Mouse (Mus musculus) hindbrain, postnatal 0 days (tissue): ENCODE measurements around the gene Polh. TPM values are rescaled to one million over a fixed set of nuclear protein-coding genes. Genes with fewer than 3 reads are reported as not detected.

Experiments
- ATAC-seq: fragments of 200-750 bp; cut with Nextera tagmentation; 2 replicates; pipeline ENCODE4 v1.8.0; 2017; ENCODE audit warnings: mild to moderate bottlenecking, moderate TSS enrichment, moderate library complexity
- DNase-seq: peaks from one replicate; pipeline ENCODE4 v3.0.0-alpha.2; 2015; ENCODE audit warnings: low spot score
- H3K27ac ChIP-seq: fragments of 300-500 bp; sonication (generic); 2 replicates; pipeline ENCODE4 v1.5.1; 2014; ENCODE audit warnings: mild to moderate bottlenecking
- H3K27me3 ChIP-seq: fragments of 300-500 bp; sonication (generic); 2 replicates; pipeline ENCODE4 v1.6.1; 2014; ENCODE audit warnings: low read length, mixed read lengths; ENCODE audit not compliant: insufficient read depth
- H3K36me3 ChIP-seq: fragments of 300-500 bp; sonication (generic); 2 replicates; pipeline ENCODE4 v1.6.1; 2014; ENCODE audit warnings: low read length, mixed read lengths; ENCODE audit not compliant: insufficient read depth
- H3K4me1 ChIP-seq: fragments of 300-500 bp; sonication (generic); 2 replicates; pipeline ENCODE4 v1.6.1; 2014; ENCODE audit warnings: antibody characterized with exemption, low read length, mixed read lengths; ENCODE audit not compliant: insufficient read depth
- H3K4me2 ChIP-seq: fragments of 300-500 bp; sonication (generic); 2 replicates; pipeline ENCODE4 v1.6.1; 2014; ENCODE audit warnings: low read depth, mild to moderate bottlenecking, low read length, moderate library complexity, mixed read lengths
- H3K4me3 ChIP-seq: fragments of 300-500 bp; sonication (generic); 2 replicates; pipeline ENCODE4 v1.5.1; 2014; ENCODE audit warnings: low read length
- H3K9ac ChIP-seq: fragments of 300-500 bp; sonication (generic); replicated peaks from 2 replicates; pipeline ENCODE4 v1.6.1; 2014; ENCODE audit warnings: mild to moderate bottlenecking, low read length, moderate library complexity, mixed read lengths
- H3K9me3 ChIP-seq: fragments of 300-500 bp; sonication (generic); 2 replicates; pipeline ENCODE4 v1.6.1; 2016; ENCODE audit warnings: low read length, mixed read lengths
- CTCF ChIP-seq: IDR thresholded peaks from 2 replicates; pipeline ENCODE4 v1.5.1; 2016; ENCODE audit warnings: antibody characterized with exemption, control low read depth, low read depth
- WGBS: fragments of 180-500 bp; shearing (Covaris S2); extraction: QIAGEN DNeasy Blood & Tissue Kit; methylation state at CpG from one replicate; pipeline ENCODE4 v1.1.7; 2014; 5-methylcytosine and 5-hydroxymethylcytosine counted together
- polyA plus RNA-seq: library from polyadenylated mRNA; unstranded; fragments of >200 nt; fragmentation: Nextera tagmentation; extraction: Ambion mirVana; gene quantifications from 2 replicates; pipeline ENCODE4 v1.2.1, GENCODE M21; 2015
- total RNA-seq: library from RNA; depleted of rRNA; stranded (reverse); fragments of >200 nt; gene quantifications from 2 replicates; pipeline ENCODE4 v1.2.3, GENCODE M21; 2014; rRNA removed

The Polh gene
- total RNA-seq (9.7 and 10.5 TPM in 2 replicates), polyA plus RNA-seq (4.7 and 5.5 TPM in 2 replicates)

GRCm38 (mm10) chr17:46202421-46203071 lies at the start of gene Polh, which contains the start of gene Xpo5:
Gene Polh (minus strand): TSS chr17:46202645.
Gene Xpo5 (plus strand): TSS chr17:46202782.
- Histone ChIP-seq H3K4me3 (peak within 1 kb of the TSS; percentile 97), H3K9me3 (no peaks in the 10 kb centered on the region), H3K4me2 (peak within 1 kb of the TSS; percentile 89), H3K36me3 (peaks cover 20% of the 10 kb centered on the region), H3K27ac (peak within 1 kb of the TSS; percentile 84), H3K4me1 (peaks cover 15% of the 10 kb centered on the region), H3K9ac (peak within 1 kb of the TSS; percentile 82), H3K27me3 (no peaks in the 10 kb centered on the region)
- WGBS = under 1% methylated on average over 65 of the region's 66 CpGs
- peak; percentile 95 for ATAC-seq
- peak; percentile 98 for DNase-seq
- no peak; the same call in 1 of the 2 replicates for TF ChIP-seq CTCF

- Histone ChIP-seq H3K36me3 (peaks cover 28% of the 10 kb centered on the region), H3K4me2 (no peak overlapping the region), H3K9ac (no peak overlapping the region), H3K4me3 (no peak overlapping the region), H3K4me1 (peaks cover 27% of the 10 kb centered on the region), H3K27ac (no peak overlapping the region), H3K9me3 (no peaks in the 10 kb centered on the region), H3K27me3 (no peaks in the 10 kb centered on the region)
- peak; percentile 20; the same call in 1 of the 2 replicates for TF ChIP-seq CTCF
- DNase-seq (no peak), ATAC-seq (no peak)
- 79% methylated on average over 7 of the region's 7 CpGs for WGBS
These were observed 48.7 kb upstream of the Polh start for GRCm38 (mm10) chr17:46251174-46251573.

GRCm38 (mm10) chr17:46248189-46248522 lies 45.7 kb upstream of the Polh start:
- Histone ChIP-seq H3K4me3 (peak overlapping the region; percentile 91), H3K4me1 (peaks cover 14% of the 10 kb centered on the region), H3K4me2 (peak overlapping the region; percentile 83), H3K27ac (peak overlapping the region; percentile 89), H3K9ac (peak overlapping the region; percentile 98), H3K9me3 (no peaks in the 10 kb centered on the region), H3K36me3 (peaks cover 57% of the 10 kb centered on the region), H3K27me3 (no peaks in the 10 kb centered on the region)
- WGBS = 2% methylated on average over 37 of the region's 37 CpGs
- DNase-seq (no peak), ATAC-seq (no peak)
- TF ChIP-seq CTCF = no peak

- Histone ChIP-seq H3K36me3 (peaks cover 62% of the 10 kb centered on the region), H3K9me3 (no peaks in the 10 kb centered on the region), H3K4me3 (peak within 1 kb of the TSS; percentile 91), H3K27ac (peak within 1 kb of the TSS; percentile 89), H3K27me3 (no peaks in the 10 kb centered on the region), H3K9ac (peak within 1 kb of the TSS; percentile 98), H3K4me2 (peak within 1 kb of the TSS; percentile 83), H3K4me1 (peaks cover 14% of the 10 kb centered on the region)
- no peak for TF ChIP-seq CTCF
- under 1% methylated on average over 53 of the region's 53 CpGs for WGBS
- ATAC-seq (peak; percentile 95), DNase-seq (peak; percentile 98)
These were observed 45.2 kb upstream of the Polh start, which contains the start of the genes Polr1c and Yipf3 for GRCm38 (mm10) chr17:46247512-46248188. Gene Polr1c (minus strand): TSS chr17:46248054. Gene Yipf3 (plus strand): TSS chr17:46248080.

- H3K36me3 ChIP-seq = peaks cover 62% of the 10 kb centered on the region
- WGBS = 51% methylated on average over 10 of the region's 10 CpGs
These were observed 42.1 kb upstream of the Polh start for GRCm38 (mm10) chr17:46244579-46244978.

GRCm38 (mm10) chr17:46243624-46244023 lies 41.2 kb upstream of the Polh start:
- Histone ChIP-seq H3K9ac (no peak overlapping the region), H3K4me1 (peaks cover 7% of the 10 kb centered on the region), H3K27me3 (no peaks in the 10 kb centered on the region), H3K4me2 (no peak overlapping the region), H3K27ac (no peak overlapping the region), H3K9me3 (no peaks in the 10 kb centered on the region), H3K36me3 (peaks cover 67% of the 10 kb centered on the region), H3K4me3 (no peak overlapping the region)
- DNase-seq (no peak), ATAC-seq (no peak)
- TF ChIP-seq CTCF = no peak
- WGBS = 57% methylated on average over 2 of the region's 2 CpGs

More at GRCm38 (mm10) chr17:46244579-46244978, 42.1 kb upstream of the Polh start:
- DNase-seq (peak; percentile 39), ATAC-seq (no peak)
- no peak overlapping the region for H3K27ac ChIP-seq
- H3K27me3 ChIP-seq = no peaks in the 10 kb centered on the region
- H3K4me1 ChIP-seq = peaks cover 14% of the 10 kb centered on the region
- no peak overlapping the region for H3K9ac ChIP-seq
- H3K4me3 ChIP-seq = no peak overlapping the region
- no peak for TF ChIP-seq CTCF
- no peaks in the 10 kb centered on the region for H3K9me3 ChIP-seq
- no peak overlapping the region for H3K4me2 ChIP-seq
